Mouse (Mus musculus) left cerebral cortex, adult 8-10 months (tissue): Measurements from ENCODE around the gene Hnf1a. TPM values are rescaled to one million over a fixed set of nuclear protein-coding genes. Genes with fewer than 3 reads are reported as not detected.

Source experiments
- DNase-seq, 2 experiments: peaks; one replicate each; pipeline ENCODE4 v3.0.0; 2022; ENCODE audit warnings: low spot score in 2 of 2
- total RNA-seq, 4 experiments: library from RNA; stranded (reverse); gene quantifications; 2 replicates each; pipeline ENCODE4 v1.2.4; 2022

The Hnf1a gene
- total RNA-seq, 4 experiments from 2014 or later: not detected

DNA sequence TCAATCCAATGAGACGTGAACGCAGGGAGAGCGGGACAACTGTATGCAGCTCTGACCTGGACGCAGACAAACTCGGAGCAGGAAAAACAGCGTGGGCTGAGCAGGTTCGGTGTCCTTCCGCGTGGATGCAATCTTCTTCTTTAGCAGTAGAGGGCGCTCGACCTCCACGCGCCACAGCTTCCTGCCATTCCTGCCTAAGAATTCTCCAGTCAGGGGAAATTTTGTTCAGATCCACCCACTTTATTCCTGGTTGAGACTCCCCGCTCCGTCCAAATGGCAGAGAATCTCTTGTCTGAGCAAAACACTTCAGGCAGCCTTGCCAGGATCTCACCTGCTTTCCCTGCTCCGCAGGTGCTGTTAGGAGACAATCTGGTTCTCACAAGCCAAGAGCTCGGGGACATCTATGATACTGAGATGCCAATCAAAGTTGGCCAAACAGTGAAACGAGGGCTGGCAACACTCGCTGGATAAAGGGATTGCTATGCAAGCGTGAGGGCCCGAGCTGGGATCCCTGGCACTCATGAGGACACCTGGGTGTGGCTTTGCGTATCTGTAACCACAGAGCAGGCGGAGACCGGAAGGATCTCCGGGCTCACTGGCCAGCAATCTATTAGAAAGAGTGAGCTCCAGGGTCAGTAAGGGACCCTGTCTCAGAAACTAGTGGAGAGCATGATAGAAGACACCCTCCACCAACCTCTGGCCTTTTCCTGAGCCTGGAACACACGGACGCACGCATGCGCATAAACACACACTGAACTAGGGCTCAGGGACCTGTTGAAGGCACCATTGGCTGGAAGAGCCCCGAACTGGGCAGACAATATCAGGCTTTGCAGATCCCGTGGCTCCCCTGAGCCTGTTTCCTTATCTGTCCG, 8.6 kb upstream of the Hnf1a start:
- DNase-seq: peak; percentile 33 to 61

DNA sequence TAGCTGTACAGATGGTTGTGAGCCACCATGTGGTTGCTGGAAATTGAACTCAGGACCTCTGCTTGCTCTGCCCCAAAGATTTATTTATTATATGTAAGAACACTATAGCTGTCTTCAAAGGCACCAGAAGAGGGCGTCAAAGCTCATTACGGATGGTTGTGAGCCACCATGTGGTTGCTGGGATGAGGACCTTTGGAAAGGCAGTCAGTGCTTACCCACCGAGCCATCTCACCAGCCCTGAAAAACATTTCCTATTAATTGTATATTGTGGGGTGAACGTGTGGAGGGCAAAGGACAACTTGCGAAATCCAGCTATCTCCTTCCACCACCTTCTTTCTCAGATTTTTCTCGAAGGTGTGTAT, 8.0 kb upstream of the Hnf1a start:
- no peak for DNase-seq

DNA sequence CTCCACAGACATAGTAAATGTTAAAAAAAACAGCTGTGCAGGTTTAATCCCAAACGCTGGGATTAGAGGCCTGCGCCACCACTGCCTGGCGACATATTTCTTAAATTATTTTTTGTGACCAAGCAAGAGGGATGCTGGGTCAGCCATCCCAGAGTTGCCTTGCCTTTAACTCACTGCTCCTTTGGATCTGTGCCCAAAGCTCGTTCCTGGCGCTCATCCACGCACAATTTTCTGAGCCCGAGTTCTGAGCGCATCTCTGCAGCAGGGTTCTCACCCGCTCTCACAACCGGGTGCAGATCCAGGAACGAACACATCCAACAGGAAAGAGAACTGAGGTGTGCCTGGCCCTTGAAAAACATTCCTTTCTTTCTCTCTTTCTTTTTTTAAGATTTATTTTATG, 7.6 kb upstream of the Hnf1a start:
- DNase-seq: no peak

DNA sequence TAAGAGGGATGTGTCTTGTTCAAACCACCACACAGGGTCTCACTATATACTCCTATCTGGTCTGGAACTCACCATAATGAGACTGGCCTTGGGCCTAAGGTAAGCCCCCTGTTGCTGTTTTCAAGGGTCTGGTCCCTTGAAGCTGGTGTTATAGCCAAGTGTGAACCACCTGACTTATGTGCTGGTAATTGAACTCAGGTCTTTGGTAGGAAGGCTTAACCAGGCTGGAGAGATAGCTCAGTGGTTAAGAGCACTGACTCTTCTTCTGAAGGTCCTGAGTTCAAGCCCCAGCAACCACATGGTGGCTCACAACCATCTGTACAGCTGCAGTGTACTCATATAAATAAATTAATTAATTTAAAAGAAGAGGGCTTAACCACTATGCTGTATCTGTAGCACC, 6.0 kb upstream of the Hnf1a start:
- no peak for DNase-seq

DNA sequence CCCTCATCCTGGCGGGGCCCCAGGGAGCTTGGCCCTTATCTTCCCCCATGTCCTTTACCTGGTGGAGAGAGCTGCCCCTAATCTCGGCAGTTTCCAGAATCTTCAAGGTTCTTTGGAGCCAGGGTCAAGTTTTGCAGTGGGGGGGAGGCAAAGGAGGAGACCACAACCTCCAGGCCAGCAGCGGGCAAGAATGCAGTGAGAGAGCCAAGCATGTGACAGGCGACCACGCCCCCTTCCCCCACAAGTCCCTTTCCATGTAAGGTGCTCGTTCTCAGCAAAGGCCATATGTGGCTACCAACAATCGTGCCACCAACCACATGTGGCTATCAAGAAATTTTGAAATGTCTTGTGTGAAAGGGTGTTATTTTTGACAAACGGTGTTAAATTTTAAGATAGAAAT, 2.2 kb upstream of the Hnf1a start:
- no peak for DNase-seq

DNA sequence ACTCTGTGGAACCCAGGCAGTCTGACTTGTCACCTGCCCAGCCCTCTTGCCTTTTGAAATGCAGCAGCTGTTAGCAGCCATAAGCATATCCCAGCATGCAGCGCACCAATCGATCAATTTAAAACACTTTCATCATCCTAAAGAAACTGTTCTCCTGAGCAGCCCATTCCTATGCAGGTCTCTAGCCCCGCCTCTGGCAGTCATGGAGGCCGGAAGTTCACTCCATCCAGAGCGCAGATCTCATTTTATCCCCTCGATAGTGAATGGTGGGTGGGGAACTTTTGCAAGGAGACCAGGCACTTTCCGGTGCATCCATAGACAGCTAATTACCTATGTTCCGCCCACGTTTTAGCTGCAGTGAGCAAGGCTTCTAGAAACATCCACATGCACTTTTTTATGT, 1.3 kb upstream of the Hnf1a start:
- no peak for DNase-seq

DNA sequence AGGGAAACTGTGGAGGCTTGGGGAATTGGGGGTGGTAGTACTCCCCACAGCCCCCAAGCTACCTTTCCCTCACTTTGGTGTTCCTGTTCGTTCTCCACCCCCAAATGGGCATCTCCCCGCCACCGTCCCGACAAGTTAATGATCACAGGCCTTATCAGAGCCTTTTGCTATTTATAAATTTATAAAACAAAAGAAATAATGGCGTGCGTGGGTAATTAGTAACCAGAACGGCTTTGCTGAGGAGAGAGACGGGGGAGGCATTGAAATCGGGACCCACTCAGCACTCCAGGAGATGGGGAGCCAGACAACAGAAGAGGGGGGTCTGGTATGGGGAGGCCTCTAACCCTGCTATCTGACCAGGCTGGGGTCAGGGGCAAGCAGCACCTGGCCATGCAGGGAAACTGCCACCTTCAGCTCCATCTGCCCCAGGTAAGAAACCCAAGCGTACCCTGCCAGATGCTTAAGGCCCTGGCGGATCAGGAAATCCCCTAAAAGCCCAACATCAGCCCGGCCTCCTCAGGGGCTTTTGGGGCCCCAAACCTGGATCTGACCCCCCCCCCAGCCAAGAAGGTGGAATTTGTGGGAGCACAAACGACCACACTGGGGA, 1.2 kb downstream of the Hnf1a start:
- DNase-seq: no peak

DNA sequence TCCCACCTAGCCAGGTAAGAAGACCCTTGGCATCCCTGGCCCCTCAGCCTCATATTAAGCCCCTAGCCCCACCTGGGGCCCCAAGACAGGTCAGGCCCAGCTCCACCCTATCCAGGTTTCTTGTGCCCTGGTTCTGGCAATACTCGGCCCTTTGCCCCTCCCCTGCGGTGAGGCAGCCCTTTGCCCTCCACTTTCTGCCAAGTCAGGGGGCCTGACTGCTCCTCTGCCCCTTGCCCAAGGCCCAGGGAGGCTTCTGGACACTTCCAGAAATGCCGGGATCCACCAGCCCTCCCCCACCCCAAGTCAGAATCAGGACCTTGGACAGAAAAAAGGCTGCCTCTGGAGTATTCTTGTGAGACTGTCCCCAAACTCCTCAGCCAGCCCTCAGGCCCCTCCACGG, 1.8 kb downstream of the Hnf1a start:
- DNase-seq: no peak

DNA sequence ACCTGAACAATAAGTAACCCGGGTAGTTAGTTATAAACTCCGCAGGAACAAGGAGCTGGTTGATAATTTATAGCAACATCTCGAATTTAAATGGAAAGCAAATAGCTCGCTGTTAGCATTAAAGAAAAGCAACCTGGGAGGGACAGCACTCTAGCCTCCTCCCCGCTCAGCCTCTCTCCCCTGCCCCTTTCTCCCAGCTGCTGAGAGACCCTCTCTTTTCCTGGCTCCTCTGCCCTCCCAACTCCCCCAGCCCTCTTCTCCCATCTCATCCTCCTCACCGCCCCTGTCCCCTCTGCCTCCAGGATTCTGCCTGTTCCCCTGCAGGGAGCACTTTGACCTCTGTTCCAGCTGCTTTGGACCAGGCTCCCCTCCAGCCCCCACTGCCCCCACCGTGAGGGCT, 2.2 kb downstream of the Hnf1a start:
- DNase-seq: no peak

DNA sequence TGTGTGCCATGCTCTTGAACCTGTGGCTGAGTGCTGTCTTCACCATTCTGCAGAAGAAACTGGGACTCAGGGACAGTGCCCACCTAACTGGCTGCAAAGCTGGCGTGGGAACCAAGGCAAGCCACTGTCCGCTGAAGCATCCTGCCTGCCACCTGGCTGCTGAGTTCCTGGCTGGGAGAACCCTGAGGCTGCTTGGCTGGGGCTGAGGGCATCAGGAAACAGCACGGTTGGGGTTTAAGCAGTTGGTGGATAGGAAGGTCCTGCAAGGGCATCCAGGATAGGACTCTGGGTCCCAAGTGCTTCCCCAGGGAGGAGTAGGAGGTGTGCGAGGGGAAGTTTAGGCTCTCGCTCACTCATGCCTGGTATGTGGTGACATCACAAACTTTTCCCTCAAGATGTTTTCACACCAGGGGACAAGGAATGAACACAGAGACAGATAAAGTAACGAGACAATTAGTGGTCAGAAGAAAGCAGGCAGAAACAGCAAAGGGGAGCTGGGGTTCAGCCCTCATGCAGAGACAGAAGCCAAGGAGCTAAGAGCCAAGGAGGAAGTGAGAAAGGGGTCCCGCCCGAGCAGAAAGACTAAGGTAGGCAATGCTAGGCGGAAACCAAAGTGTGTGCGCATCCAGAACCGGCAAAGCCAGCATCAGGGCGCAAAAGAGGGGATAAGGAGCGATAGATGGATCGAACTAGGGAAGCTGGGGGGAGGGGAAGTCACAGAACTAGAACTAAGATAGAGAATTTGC, 3.2 kb downstream of the Hnf1a start:
- no peak for DNase-seq

DNA sequence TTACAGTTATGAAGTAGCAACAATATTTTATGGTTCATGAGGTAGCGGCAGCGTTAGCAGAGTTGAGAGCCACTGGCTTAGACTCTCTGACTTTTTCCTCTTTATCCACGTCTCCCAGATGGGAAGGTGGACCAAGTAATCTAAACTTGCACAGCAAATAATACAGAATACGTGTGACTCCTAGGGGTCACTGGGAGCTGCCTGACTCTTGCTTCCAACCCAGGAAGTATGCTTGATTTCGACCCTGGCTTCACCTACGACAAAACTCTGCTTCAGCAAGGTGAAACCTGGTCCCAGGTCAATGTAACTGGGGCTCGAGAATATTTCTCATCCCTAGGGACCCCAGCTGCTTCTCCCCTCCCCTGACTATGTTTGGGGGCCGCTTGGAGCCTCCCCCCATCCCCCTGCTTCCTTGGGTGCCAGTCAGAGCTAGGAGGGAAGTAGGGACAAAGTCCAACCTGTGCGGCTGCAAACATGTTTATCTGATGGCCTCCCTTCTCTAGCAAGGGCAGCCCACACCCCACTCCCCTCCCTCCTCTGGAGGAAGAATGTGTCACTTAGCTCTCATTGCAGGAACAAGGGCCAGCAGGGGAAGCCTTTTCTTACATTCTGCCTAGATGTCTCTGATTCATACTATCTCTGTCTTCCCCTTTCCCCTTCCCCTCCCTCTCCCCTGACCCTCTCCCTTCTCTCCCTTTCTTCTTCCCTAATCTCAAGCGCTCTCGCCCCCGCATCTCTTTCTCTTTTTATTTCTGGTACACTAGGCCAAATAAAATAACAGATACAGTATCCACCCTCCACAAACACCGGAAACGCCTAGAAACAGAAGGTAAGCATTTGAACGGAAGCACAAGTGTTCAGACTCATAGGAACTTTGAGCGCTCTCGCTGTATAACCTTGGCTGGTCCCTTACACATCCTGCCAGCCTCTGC, 5.7 kb downstream of the Hnf1a start:
- no peak for DNase-seq

DNA sequence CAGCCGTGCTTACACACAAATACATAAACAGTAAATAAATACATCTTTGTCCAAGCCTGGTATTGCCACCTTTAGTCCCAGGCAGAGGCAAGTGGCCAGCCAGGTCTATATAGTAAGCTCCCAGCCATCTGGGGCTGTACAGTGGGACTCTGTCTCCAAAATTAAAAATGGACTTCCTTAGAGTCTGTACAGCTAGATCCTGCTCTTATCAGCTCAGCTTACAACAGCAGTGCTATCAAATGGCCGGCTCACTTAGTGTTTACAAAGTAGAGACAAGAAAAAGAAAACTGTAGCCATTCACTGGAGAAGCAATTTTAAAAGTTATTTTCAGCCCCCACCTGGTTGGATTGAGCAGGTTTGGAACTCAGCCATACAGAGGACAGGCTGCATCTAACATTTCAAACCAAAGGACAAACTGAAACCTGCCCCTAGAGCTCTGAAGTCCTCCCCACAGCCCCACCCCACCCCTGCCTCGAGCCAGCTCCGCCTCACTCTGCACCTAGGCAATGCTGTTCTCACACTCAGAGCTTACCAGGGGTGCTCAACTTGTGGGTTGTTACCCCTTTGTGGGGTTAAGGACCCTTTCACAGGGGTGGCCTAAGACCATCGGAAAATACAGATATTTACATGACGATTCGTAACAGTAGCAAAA, 6.5 kb downstream of the Hnf1a start:
- no peak for DNase-seq

DNA sequence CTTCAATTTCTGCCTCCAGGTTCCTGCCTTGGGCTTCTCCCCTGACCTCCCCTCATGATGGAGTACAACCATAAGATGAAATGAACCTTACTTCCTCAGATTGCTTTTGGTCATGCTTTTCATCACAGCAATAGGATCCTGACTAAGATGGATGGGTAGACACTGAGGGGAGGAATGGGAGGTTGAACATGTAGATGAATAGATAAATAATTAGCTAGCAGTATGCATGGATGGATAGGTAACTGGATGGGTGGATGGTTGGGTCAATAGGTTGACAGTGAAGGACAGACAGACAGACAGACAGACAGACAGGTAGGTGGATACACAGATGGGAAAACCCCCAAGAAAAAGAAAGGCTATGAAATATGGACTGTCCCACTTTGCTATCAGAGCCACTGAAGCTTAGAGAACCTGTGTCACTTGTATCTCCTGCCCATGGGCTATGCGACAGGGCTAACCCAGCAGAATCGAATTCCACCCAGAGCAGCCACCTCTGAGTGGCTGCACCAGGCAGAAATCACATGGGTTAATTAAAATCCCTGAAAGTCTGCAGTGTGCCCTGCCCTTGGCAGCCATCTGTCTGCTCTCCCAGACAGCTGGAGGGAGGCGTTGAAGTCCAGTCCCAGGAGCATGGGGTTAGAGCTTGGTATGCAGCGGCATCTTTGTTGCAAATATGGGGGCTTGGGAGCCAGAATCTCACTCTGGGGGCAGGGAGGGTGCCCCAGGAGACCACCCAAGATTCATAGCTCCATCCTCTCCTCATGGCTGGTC, 9.1 kb downstream of the Hnf1a start:
- no peak for DNase-seq

DNA sequence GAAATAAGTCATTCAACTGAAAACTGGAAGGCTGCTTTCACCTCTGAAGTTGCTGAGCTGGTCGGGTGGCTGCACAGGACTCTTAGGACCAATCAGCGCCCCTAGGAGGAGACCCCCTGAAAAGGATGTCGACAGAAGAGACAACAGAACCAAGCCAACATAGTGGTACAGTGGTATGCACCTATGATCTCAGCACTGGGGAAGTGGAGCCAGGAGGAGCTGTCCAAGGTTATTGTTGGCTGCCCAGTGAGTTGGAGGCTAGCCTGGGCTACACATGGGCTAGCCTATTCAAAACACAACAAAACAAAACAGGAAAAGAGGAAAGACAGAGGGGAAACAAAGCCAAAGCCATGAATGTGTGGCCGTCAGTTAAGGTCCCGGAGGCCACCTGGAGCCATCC, 12.8 kb downstream of the Hnf1a start:
- no peak for DNase-seq

DNA sequence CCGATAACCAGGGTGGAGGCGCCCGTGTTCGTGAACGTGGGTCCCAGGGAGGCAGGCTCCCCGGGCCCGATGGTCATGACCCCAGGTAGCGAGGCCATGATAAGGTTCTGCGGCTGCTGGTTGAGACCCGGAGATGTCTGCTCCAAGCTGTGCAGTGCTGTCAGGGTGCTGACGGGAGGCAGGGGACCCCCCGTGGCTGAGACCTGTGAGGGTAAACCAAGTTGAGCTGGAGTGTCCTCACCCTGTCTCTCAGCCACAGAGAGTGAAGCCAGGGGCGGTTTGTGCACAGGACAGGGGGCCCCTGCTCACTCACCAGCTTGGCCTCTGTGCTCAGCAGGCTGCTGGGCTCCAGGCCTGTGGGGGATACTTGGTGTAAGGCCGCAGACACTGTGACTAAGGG, 17.6 kb downstream of the Hnf1a start:
- no peak for DNase-seq

DNA sequence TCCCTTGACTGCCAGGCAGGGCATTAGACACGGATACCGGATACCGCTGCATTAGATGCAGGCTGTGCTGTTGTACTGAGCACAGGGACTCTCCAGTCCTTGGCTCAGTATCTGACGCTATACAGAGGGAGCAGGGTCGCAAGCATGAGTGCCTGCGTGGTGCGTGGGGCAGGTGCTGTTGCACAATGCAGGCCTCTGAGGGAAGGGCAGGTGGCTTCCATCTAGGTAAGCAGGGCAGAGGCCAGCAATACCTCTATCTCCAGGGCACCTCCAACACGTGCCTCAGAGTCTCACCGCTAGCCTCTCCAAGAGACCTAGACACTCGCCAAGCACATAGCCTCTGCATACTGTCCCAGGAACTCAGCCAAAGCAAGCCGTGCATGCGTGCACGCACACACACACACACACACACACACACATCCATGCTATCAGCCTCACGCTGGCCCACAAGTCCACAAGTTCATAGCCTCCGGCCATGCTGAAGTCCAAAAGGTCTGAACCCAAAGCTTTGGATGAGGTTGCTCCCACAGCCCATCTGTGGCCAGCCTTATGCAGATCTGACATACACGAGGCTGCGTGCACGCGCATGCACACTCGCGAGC, 19.5 kb downstream of the Hnf1a start:
- no peak for DNase-seq

DNA sequence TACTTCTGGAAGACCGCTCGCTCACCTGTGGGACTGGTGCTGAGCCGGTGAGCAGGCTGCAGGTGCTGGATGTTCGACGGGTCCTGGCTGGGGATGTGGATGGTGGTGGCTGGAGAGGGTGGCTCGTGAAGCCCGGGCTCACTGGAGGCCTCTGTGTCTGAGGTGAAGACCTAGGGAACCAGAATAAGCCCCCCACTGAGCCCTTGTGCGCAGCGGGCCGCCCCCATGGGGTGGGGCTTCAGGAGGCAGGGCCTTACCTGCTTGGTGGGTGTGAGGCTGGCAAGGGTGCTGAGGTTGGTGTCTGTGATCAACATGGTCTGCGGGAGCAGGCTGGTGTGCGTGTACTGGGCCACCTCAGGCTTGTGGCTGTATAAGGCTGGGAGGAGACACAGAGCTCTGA, 20.2 kb downstream of the Hnf1a start:
- no peak for DNase-seq

DNA sequence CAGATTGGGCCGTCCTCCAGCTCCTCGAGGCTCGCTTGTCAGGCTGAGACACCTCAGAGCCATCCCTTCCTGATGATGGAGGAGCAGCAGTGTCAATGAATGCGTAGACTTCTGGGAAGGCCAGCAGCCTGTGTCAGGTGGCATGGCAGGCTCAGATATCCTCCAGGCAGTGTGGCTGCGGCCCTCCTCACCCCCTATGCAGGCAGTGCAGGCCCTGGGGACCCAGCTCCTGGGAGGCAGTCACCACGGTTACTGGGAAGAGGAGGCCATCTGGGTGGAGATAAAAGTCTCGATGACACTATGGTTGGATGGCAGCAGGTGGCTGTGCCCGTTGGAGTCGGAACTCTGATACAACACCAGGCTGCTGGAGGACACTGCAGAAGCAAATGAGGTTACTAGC, 21.1 kb downstream of the Hnf1a start:
- DNase-seq: no peak

DNA sequence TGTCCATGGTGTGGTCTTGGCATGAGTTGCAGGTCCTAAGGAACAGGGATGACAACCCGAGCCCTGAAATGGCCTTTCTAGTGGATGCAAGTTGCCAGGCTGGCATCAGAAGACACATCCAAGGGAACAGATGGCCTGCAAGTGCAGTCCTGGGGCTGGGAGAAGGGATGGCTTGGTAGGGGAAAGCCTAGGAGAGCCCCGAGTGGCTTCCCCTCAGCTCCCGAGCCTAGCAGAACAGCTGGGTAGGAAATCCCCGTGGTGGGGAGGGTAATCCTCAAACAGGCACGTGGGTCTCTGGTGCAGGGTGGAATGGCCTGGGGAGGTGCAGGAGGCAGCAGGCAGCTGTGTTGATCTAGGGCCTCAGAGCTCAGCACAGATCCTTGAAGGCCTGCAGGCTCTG, 21.6 kb downstream of the Hnf1a start:
- no peak for DNase-seq

DNA sequence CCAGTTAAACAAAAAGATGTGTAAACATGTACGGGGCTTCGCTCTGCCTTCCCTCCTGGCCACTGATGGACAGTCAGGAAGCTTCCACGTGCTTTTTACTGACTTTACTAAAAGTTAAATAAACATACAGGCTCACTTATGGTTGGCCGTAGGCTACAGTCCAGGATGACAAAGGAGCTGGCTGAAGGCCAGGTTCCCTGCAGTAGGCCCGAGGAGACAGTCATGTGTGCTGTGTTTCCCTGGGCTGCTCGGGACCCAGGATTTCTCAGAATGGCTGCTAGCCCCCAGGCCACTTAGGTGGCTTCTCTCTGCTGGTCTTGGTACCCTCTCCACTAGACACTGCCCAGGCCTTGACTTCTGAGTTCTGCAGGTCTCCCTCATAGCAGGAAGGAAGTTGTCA, 22.0 kb downstream of the Hnf1a start:
- DNase-seq: no peak
